Mouse (Mus musculus) liver, adult 2 months (tissue): ENCODE data around the gene Hoxa3. TPM values are rescaled to one million over a fixed set of nuclear protein-coding genes. Genes with fewer than 3 reads are reported as not detected.

Experiments
- DNase-seq: peaks from one replicate; pipeline ENCODE4 v3.0.0-alpha.2; 2011; ENCODE audit warnings: low read depth, low spot score; ENCODE audit errors: extremely low read depth
- H3K27ac ChIP-seq: fragments of 200-500 bp; replicated peaks from 2 replicates; pipeline ENCODE4 v1.5.1; 2012; ENCODE audit warnings: low read depth, mild to moderate bottlenecking, control low read depth, inconsistent platforms, low read length; ENCODE audit not compliant: insufficient read depth
- H3K27me3 ChIP-seq: fragments of 200-500 bp; 2 replicates; pipeline ENCODE4 v1.6.1; 2012; ENCODE audit warnings: mild to moderate bottlenecking, moderate library complexity, low read length, inconsistent platforms; ENCODE audit not compliant: control insufficient read depth, insufficient read depth
- H3K36me3 ChIP-seq: fragments of 200-500 bp; 2 replicates; pipeline ENCODE4 v1.6.1; 2012; ENCODE audit warnings: low read length, inconsistent platforms; ENCODE audit not compliant: control insufficient read depth, insufficient read depth
- H3K4me1 ChIP-seq: fragments of 200-500 bp; 2 replicates; pipeline ENCODE4 v1.6.1; 2011; ENCODE audit warnings: low read length; ENCODE audit not compliant: control insufficient read depth, insufficient read depth
- H3K4me3 ChIP-seq: fragments of 200-500 bp; 2 replicates; pipeline ENCODE4 v1.5.1; 2011; ENCODE audit warnings: low read depth, mild to moderate bottlenecking, control low read depth, low read length, moderate library complexity; ENCODE audit not compliant: insufficient read depth
- H3K79me2 ChIP-seq: fragments of 200-500 bp; 2 replicates; pipeline ENCODE4 v1.6.1; 2012; ENCODE audit warnings: inconsistent platforms, mild to moderate bottlenecking, low read length, moderate library complexity; ENCODE audit not compliant: control insufficient read depth, insufficient read depth
- H3K9ac ChIP-seq: fragments of 200-500 bp; 2 replicates; pipeline ENCODE4 v1.6.1; 2012; ENCODE audit warnings: low read depth, mild to moderate bottlenecking, control low read depth, inconsistent platforms, low read length
- CTCF ChIP-seq: fragments of 200-500 bp; IDR thresholded peaks from 2 replicates; pipeline ENCODE4 v1.5.1; 2011; ENCODE audit warnings: low read depth, low read length, control low read depth
- POLR2A ChIP-seq: fragments of 200-500 bp; IDR thresholded peaks from 2 replicates; pipeline ENCODE4 v1.6.1; 2011; ENCODE audit warnings: low read length, control low read depth; ENCODE audit not compliant: insufficient read depth; ENCODE audit errors: extremely low read depth
- WGBS: fragments of 180-500 bp; shearing (Covaris S2); methylation state at CpG from one replicate; pipeline ENCODE4 v1.1.7; 2018; 5-methylcytosine and 5-hydroxymethylcytosine counted together
- polyA plus RNA-seq: library from polyadenylated mRNA; depleted of rRNA; stranded (reverse); fragments of >200 nt; gene quantifications from 2 replicates; pipeline ENCODE4 v1.2.3, GENCODE M21; 2012
- total RNA-seq: library from RNA; depleted of rRNA; stranded (reverse); fragments of >200 nt; gene quantifications from 2 replicates; pipeline ENCODE4 v1.2.3, GENCODE M21; 2014

Gene Hoxa3
- total and polyA plus RNA-seq, 2 experiments: 0.09 to 0.20 TPM

GRCm38 (mm10) chr6:52247766-52248637, 34.9 kb upstream of the Hoxa3 start:
- H3K27me3 ChIP-seq: peaks cover 66% of the 10 kb centered on the region
- no peaks in the 10 kb centered on the region for H3K36me3 ChIP-seq
- TF ChIP-seq CTCF (no peak), POLR2A (no peak)
- no peaks in the 10 kb centered on the region for H3K4me1 ChIP-seq
- H3K79me2 ChIP-seq: no peaks in the 10 kb centered on the region
- no peak overlapping the region for H3K4me3 ChIP-seq
- 5% methylated on average over 23 of the region's 23 CpGs for WGBS
- DNase-seq: no peak
- no peak overlapping the region for H3K9ac ChIP-seq
- H3K27ac ChIP-seq: no peak overlapping the region

GRCm38 (mm10) chr6:52246916-52247315, 33.8 kb upstream of the Hoxa3 start:
- WGBS: 6% methylated on average over 3 of the region's 3 CpGs
- H3K9ac ChIP-seq: no peak overlapping the region
- no peak overlapping the region for H3K4me3 ChIP-seq
- no peaks in the 10 kb centered on the region for H3K4me1 ChIP-seq
- peaks cover 64% of the 10 kb centered on the region for H3K27me3 ChIP-seq
- H3K36me3 ChIP-seq: no peaks in the 10 kb centered on the region
- no peak for DNase-seq
- H3K27ac ChIP-seq: no peak overlapping the region
- TF ChIP-seq CTCF (no peak), POLR2A (no peak)
- no peaks in the 10 kb centered on the region for H3K79me2 ChIP-seq

- Histone ChIP-seq H3K27me3 (peaks cover 62% of the 10 kb centered on the region), H3K27ac (no peak overlapping the region), H3K79me2 (no peaks in the 10 kb centered on the region), H3K4me3 (no peak overlapping the region), H3K9ac (no peak overlapping the region), H3K36me3 (no peaks in the 10 kb centered on the region), H3K4me1 (no peaks in the 10 kb centered on the region)
- WGBS: 3% methylated on average over 26 of the region's 26 CpGs
- DNase-seq: no peak
- TF ChIP-seq CTCF: no peak
- TF ChIP-seq POLR2A: no peak
Observed at GRCm38 (mm10) chr6:52246403-52246803, 33.3 kb upstream of the Hoxa3 start.

GRCm38 (mm10) chr6:52245757-52246142, 32.6 kb upstream of the Hoxa3 start, which contains the start of gene Hoxa11:
Gene Hoxa11, minus strand, starts transcription at chr6:52245810.
- no peak for DNase-seq
- TF ChIP-seq CTCF (no peak), POLR2A (no peak)
- H3K4me3 ChIP-seq: no peak within 1 kb of the TSS
- no peak within 1 kb of the TSS for H3K27ac ChIP-seq
- H3K4me1 ChIP-seq: no peaks in the 10 kb centered on the region
- no peaks in the 10 kb centered on the region for H3K79me2 ChIP-seq
- H3K27me3 ChIP-seq: peaks cover 66% of the 10 kb centered on the region
- no peaks in the 10 kb centered on the region for H3K36me3 ChIP-seq
- 6% methylated on average over 20 of the region's 20 CpGs for WGBS
- no peak within 1 kb of the TSS for H3K9ac ChIP-seq

- H3K36me3 ChIP-seq: no peaks in the 10 kb centered on the region
- no peak overlapping the region for H3K27ac ChIP-seq
- no peak overlapping the region for H3K9ac ChIP-seq
- no peak overlapping the region for H3K4me3 ChIP-seq
- H3K79me2 ChIP-seq: no peaks in the 10 kb centered on the region
- WGBS: 5% methylated on average over 71 of the region's 71 CpGs
- DNase-seq: no peak
- peaks cover 69% of the 10 kb centered on the region for H3K27me3 ChIP-seq
- no peaks in the 10 kb centered on the region for H3K4me1 ChIP-seq
- no peak for TF ChIP-seq CTCF
- TF ChIP-seq POLR2A: no peak
Observed at GRCm38 (mm10) chr6:52245040-52245756, 32.1 kb upstream of the Hoxa3 start.
